Mouse (Mus musculus) neural tube, embryonic 11.5 days (tissue): ENCODE results near the gene Hmces. TPM values are rescaled to one million over a fixed set of nuclear protein-coding genes. Genes with fewer than 3 reads are reported as not detected.

Experiments
- ATAC-seq: fragments of 200-750 bp; cut with Nextera tagmentation; 2 replicates; pipeline ENCODE4 v1.8.0; 2017; ENCODE audit warnings: moderate number of reproducible peaks, mild to moderate bottlenecking, moderate TSS enrichment, moderate library complexity; ENCODE audit not compliant: insufficient read depth, low FRiP score, low TSS enrichment
- DNase-seq: peaks from one replicate; pipeline ENCODE4 v3.0.0-alpha.2; 2015; ENCODE audit warnings: low spot score
- H3K27ac ChIP-seq: fragments of 300-500 bp; sonication (generic); 2 replicates; pipeline ENCODE4 v1.5.1; 2014; ENCODE audit warnings: low read depth, mild to moderate bottlenecking, low read length
- H3K27me3 ChIP-seq: fragments of 300-500 bp; sonication (generic); 2 replicates; pipeline ENCODE4 v1.6.1; 2014; ENCODE audit warnings: mild to moderate bottlenecking, low read length, mixed read lengths; ENCODE audit not compliant: control insufficient read depth, insufficient read depth
- H3K36me3 ChIP-seq: fragments of 300-500 bp; sonication (generic); 2 replicates; pipeline ENCODE4 v1.6.1; 2014; ENCODE audit warnings: mild to moderate bottlenecking, low read length, moderate library complexity, mixed read lengths; ENCODE audit not compliant: control insufficient read depth, insufficient read depth
- H3K4me1 ChIP-seq: fragments of 300-500 bp; sonication (generic); 2 replicates; pipeline ENCODE4 v1.6.1; 2014; ENCODE audit warnings: low read length, mixed read lengths; ENCODE audit not compliant: control insufficient read depth, insufficient read depth
- H3K4me2 ChIP-seq: fragments of 300-500 bp; sonication (generic); 2 replicates; pipeline ENCODE4 v1.6.1; 2014; ENCODE audit warnings: low read depth, mild to moderate bottlenecking, moderate library complexity
- H3K4me3 ChIP-seq: fragments of 300-500 bp; sonication (generic); 2 replicates; pipeline ENCODE4 v1.5.1; 2014; ENCODE audit warnings: low read depth, low read length
- H3K9ac ChIP-seq: fragments of 300-500 bp; sonication (generic); 2 replicates; pipeline ENCODE4 v1.6.1; 2014; ENCODE audit warnings: mild to moderate bottlenecking, low read length
- H3K9me3 ChIP-seq: fragments of 300-500 bp; sonication (generic); 2 replicates; pipeline ENCODE4 v1.6.1; 2016; ENCODE audit warnings: low read length; ENCODE audit not compliant: control insufficient read depth
- WGBS: fragments of 180-500 bp; shearing (Covaris S2); extraction: QIAGEN DNeasy Blood & Tissue Kit; methylation state at CpG from one replicate; pipeline ENCODE4 v1.1.7; 2014; 5-methylcytosine and 5-hydroxymethylcytosine counted together
- microRNA-seq: library from miRNA; unstranded; fragments of <30 nt; microRNA quantifications from one replicate; pipeline ENCODE4, GENCODE M21; 2016
- polyA plus RNA-seq: library from polyadenylated mRNA; unstranded; fragments of >200 nt; fragmentation: Nextera tagmentation; extraction: Ambion mirVana; gene quantifications from 2 replicates; pipeline ENCODE4 v1.2.1, GENCODE M21; 2014

The Hmces gene
- polyA plus RNA-seq, 1 experiment from 2014 or later: 44.7 TPM

GRCm38 (mm10) chr6:87981547-87982256 is 68.0 kb downstream of the Hmces start, which contains the start of gene H1fx:
Gene H1fx (minus strand): TSS chr6:87981637.
- H3K9me3 ChIP-seq: no peaks in the 10 kb centered on the region
- peak within 1 kb of the TSS; percentile 96 for H3K9ac ChIP-seq
- under 1% methylated on average over 52 of the region's 55 CpGs for WGBS
- H3K4me3 ChIP-seq: peak within 1 kb of the TSS; percentile 99
- H3K27ac ChIP-seq: peak within 1 kb of the TSS; percentile 93
- peaks cover 3% of the 10 kb centered on the region for H3K36me3 ChIP-seq
- no peaks in the 10 kb centered on the region for H3K27me3 ChIP-seq
- DNase-seq (peak; percentile 90), ATAC-seq (peak; percentile 77)
- peaks cover 11% of the 10 kb centered on the region for H3K4me1 ChIP-seq
- peak within 1 kb of the TSS; percentile 79 for H3K4me2 ChIP-seq

- Histone ChIP-seq H3K27ac (no peak overlapping the region), H3K4me3 (peak overlapping the region; percentile 99; the same call in 1 of the 2 replicates), H3K9ac (no peak overlapping the region), H3K27me3 (no peaks in the 10 kb centered on the region), H3K9me3 (no peaks in the 10 kb centered on the region), H3K36me3 (peaks cover 3% of the 10 kb centered on the region), H3K4me2 (peak overlapping the region; percentile 79; the same call in 1 of the 2 replicates), H3K4me1 (peaks cover 11% of the 10 kb centered on the region)
- no peak for DNase-seq
- no peak for ATAC-seq
- WGBS: 70% methylated on average over 9 of the region's 9 CpGs
Observed at GRCm38 (mm10) chr6:87982506-87982905, 68.8 kb downstream of the Hmces start.

Small RNA genes lying within 50 kb of the gene (microRNA-seq; reads per million reads assigned to microRNA genes)
- not detected for gene Gm47286

Other genes starting within 250 kb of the Hmces start
- 14.9 and 15.4 TPM in 2 replicates for gene Aplf, start 241.7 kb upstream of the Hmces start, polyA plus RNA-seq
- gene Efcc1, start 183.1 kb upstream of the Hmces start, polyA plus RNA-seq: 6.2 and 6.4 TPM in 2 replicates
- gene Gp9, start 135.9 kb upstream of the Hmces start, polyA plus RNA-seq: 2.6 and 4.3 TPM in 2 replicates
- gene Rab43, start 101.8 kb upstream of the Hmces start, polyA plus RNA-seq: 7.9 and 8.4 TPM in 2 replicates
- gene Gm45140, start 78.1 kb upstream of the Hmces start, polyA plus RNA-seq: 2.7 and 4.6 TPM in 2 replicates
- gene Isy1, start 75.1 kb upstream of the Hmces start, polyA plus RNA-seq: 45.6 and 59.3 TPM in 2 replicates
- 1,129 and 1,155 TPM in 2 replicates for gene Cnbp, start 62.8 kb upstream of the Hmces start, polyA plus RNA-seq
- gene Copg1, start 26.1 kb upstream of the Hmces start, polyA plus RNA-seq: 156 and 169 TPM in 2 replicates
- gene H1fx, start 67.7 kb downstream of the Hmces start, polyA plus RNA-seq: 91.9 and 92.1 TPM in 2 replicates
- gene Rab7, start 131.3 kb downstream of the Hmces start, polyA plus RNA-seq: 275 and 276 TPM in 2 replicates
- gene Rpn1, start 170.5 kb downstream of the Hmces start, polyA plus RNA-seq: 301 and 345 TPM in 2 replicates